Mouse (Mus musculus) spleen, postnatal 0 days (tissue): ENCODE measurements around the gene Arpc2. TPM values are rescaled to one million over a fixed set of nuclear protein-coding genes. Genes with fewer than 3 reads are reported as not detected.

Experiments
- microRNA counts: library from miRNA; unstranded; fragments of <30 nt; microRNA quantifications from one replicate; lab custom pipeline; 2015
- polyA plus RNA-seq: library from polyadenylated mRNA; unstranded; fragments of >200 nt; fragmentation: Nextera tagmentation; extraction: Ambion mirVana; gene quantifications from 2 replicates; pipeline ENCODE4 v1.2.1, GENCODE M21; 2015

Gene Arpc2
- polyA plus RNA-seq: 317 and 369 TPM in 2 replicates

DNA sequence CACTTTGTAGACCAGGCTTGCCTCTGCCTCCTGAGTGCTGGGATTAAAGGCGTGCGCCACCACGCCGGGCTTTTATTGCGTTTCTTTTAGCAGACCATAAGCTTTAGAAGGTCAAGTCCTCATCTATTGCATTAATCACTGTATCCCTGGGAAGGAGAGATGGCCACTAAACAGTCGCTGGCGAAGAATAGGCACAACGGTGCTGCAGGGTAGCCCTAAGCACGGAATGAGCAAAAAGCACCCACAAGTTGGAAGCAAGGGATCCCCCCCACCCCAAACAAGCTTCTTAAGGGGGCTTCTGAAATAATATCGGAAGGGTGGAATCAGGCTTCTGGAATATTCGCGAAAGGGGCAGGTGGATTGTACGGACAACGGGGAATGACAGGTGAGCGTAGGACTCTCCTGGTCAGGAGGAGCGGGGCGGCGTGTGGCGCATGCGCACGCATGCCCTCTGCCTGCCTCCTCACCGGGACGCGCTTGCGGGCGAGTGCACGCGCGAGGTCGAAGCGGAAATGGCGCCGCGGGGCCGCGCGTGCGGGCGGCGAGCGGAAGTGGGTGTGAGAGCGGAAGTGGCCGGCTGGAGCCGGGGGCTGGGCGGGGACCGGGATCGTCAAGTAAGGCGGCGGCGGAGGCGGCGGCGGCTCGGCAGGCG is at the start of gene Arpc2:
TSS of gene Arpc2 (plus strand) at position 147 of the 652 bp plus-strand sequence.

DNA sequence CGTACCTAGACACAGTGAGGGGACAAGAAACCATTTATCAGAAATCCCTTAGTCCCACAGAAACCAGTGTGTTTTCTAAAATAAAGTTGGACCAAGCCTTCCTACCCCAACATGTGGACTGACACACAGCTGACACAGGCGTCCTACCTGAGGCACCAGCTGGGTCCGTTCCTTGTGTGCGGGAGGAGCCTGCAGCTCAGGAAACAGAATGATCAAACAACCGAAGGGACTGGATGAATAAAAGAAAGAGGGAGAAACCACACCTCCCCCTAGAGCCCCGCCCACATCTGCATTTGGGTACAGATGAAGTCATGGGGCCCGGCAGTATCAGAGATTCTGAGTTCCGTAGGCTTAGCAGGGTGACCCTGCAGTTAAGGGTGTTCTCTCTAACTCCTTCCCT is 41.4 kb upstream of the Arpc2 start, which contains the start of gene Cxcr1:
TSS of gene Cxcr1 (minus strand) at position 187 of the 400 bp plus-strand sequence.

DNA sequence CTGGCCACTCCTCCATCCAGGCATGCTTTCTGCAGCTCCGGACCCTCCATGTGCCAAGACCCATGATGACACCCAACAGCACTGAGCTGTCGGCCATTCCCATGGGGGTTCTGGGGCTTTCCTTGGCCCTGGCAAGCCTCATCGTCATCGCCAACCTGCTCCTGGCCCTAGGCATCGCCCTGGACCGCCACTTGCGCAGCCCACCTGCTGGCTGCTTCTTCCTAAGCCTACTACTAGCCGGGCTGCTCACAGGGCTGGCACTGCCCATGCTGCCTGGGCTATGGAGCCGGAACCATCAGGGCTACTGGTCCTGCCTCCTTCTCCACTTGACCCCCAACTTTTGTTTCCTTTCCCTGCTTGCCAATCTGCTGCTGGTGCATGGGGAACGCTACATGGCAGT is 42.7 kb downstream of the Arpc2 start, which contains the start of gene Gpbar1:
TSS of gene Gpbar1 (plus strand) at position 13 of the 400 bp plus-strand sequence.

DNA sequence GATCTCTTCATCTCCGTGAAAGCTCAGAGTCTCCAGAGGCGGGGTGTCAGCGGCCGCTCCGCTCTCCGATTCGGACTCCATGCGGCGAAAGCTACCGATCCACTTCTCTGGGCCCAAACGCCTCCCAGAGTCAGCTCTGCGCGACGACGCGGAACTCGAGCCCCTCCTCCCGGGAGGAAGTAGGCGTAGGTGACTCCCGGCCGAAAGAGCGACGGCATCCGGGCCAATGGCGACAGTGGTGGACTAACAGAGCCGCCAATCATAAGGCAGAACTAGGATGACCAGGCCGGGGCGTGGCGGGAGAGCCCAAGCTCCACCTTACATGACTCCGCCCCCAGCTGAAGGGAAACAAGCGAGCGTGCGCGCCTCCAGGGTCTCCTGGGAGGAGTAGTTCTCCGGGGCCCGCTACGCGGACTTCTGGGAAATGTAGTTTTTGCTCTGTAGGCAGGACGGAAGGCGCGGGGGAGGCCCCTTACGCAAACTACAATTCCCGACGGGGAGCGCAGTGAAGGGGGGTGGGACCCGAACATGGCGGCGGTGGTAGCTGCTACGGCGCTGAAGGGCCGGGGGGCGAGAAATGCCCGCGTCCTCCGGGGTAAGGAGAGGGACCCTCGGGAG is 48.8 kb downstream of the Arpc2 start, which contains the start of the genes Aamp and Pnkd:
TSS of gene Aamp (minus strand) at position 196 of the 618 bp plus-strand sequence.
TSS of gene Pnkd (plus strand) at position 388 of the 618 bp plus-strand sequence.

DNA sequence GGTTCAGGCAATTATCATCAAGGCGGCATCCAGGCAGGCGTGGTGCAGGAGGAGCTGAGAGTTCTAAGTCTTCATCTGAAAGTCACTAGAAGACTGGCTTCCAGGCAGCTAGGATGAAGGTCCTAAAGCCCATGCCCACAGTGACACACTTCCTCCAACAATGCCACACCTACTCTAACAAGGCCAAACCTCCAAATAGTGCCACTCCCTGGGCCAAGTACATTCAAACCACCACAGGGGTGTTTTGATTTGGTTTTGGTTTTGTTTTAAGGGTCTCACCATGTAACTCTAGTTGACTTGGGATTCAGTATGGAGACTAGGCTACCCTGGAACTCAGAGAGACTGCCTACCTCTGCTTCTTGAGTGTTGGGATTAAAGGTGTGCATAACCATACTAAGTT is 69.6 kb downstream of the Arpc2 start, which contains the start of gene Tmbim1:
TSS of gene Tmbim1 (minus strand) at position 101 of the 400 bp plus-strand sequence.

MicroRNAs within 50 kb of the gene (microRNA counts, 519-probe panel; counts per million panel counts)
- 88.3 counts per million for microRNA mmu-miR-1928 (lab: Ali Mortazavi, UCI)

Other genes starting within 250 kb of the Arpc2 start
- 31.9 and 33.4 TPM in 2 replicates for gene Tns1, start 111.6 kb upstream of the Arpc2 start, polyA plus RNA-seq
- 0.13 and 0.34 TPM in 2 replicates for gene Rufy4, start 110.5 kb upstream of the Arpc2 start, polyA plus RNA-seq
- gene Cxcr2, start 82.1 kb upstream of the Arpc2 start, polyA plus RNA-seq: 19.3 and 24.9 TPM in 2 replicates
- gene Cxcr1, start 41.5 kb upstream of the Arpc2 start, polyA plus RNA-seq: not detected in 2 replicates
- 0.16 and 0.34 TPM in 2 replicates for gene Gpbar1, start 42.5 kb downstream of the Arpc2 start, polyA plus RNA-seq
- 94.4 and 109 TPM in 2 replicates for gene Aamp, start 48.7 kb downstream of the Arpc2 start, polyA plus RNA-seq
- 40.9 and 42.6 TPM in 2 replicates for gene Pnkd, start 48.8 kb downstream of the Arpc2 start, polyA plus RNA-seq
- gene Tmbim1, start 69.5 kb downstream of the Arpc2 start, polyA plus RNA-seq: 20.2 and 21.1 TPM in 2 replicates
- 0.16 and 0.20 TPM in 2 replicates for gene Catip, start 126.0 kb downstream of the Arpc2 start, polyA plus RNA-seq
- 17.5 and 24.0 TPM in 2 replicates for gene Slc11a1, start 139.1 kb downstream of the Arpc2 start, polyA plus RNA-seq
- gene Ctdsp1, start 155.4 kb downstream of the Arpc2 start, polyA plus RNA-seq: 41.8 and 50.5 TPM in 2 replicates
- gene Vil1, start 173.3 kb downstream of the Arpc2 start, polyA plus RNA-seq: 0.11 and 0.14 TPM in 2 replicates